Mouse (Mus musculus) liver, embryonic 14.5 days (tissue): ENCODE measurements around the gene Zc3h8.

Source experiments
- CTCF ChIP-seq: IDR thresholded peaks from 2 replicates; pipeline ENCODE4 v1.5.1; 2016; ENCODE audit warnings: antibody characterized with exemption, low read depth, control low read depth
- EP300 ChIP-seq: IDR thresholded peaks from 2 replicates; pipeline ENCODE4 v1.6.1; 2016; ENCODE audit warnings: antibody characterized with exemption, low read depth

DNA sequence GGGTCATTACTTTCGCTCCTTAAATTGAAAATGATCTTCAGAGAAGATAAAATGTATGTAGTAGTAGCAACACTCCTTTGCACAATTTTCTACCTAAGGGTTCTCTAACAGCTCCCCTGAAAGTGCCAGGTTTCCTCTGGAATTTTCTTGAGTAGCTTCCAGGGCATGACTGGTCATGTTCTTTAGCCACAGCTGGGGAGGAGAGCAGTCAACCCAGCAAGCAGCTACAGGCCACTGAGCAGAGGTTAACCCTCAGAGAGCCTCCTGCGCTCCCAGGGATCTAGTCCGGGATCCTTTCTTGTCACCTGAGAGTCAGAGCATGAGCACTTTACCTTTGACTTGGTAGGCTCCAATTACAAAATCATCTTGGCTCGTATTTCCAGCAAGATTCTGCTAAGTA lies 19.1 kb downstream of the Zc3h8 start:
- TF ChIP-seq EP300 (no peak), CTCF (no peak)
